Mouse (Mus musculus) heart, postnatal 0 days (tissue): ENCODE measurements around the gene Dnm2.

Experiments used
- CTCF ChIP-seq: IDR thresholded peaks from 2 replicates; pipeline ENCODE4 v1.5.1; 2016; ENCODE audit warnings: antibody characterized with exemption, control low read depth, low read depth
- EP300 ChIP-seq: IDR thresholded peaks from 2 replicates; pipeline ENCODE4 v1.6.1; 2016; ENCODE audit warnings: antibody characterized with exemption, low read depth

- no peak for TF ChIP-seq EP300
- no peak for TF ChIP-seq CTCF
Observed at GRCm38 (mm10) chr9:21456246-21456929, 31.7 kb downstream of the Dnm2 start.
